Mouse (Mus musculus) forebrain, embryonic 12.5 days (tissue): ENCODE results near the gene Ldoc1. TPM values are rescaled to one million over a fixed set of nuclear protein-coding genes. Genes with fewer than 3 reads are reported as not detected.

Experiments
- ATAC-seq: fragments of 200-750 bp; cut with Nextera tagmentation; 2 replicates; pipeline ENCODE4 v1.8.0; 2017; ENCODE audit warnings: moderate TSS enrichment; ENCODE audit not compliant: low FRiP score
- H3K27ac ChIP-seq: fragments of 300-500 bp; sonication (generic); 2 replicates; pipeline ENCODE4 v1.5.1; 2016; ENCODE audit warnings: mild to moderate bottlenecking
- H3K27me3 ChIP-seq: fragments of 300-500 bp; sonication (generic); 2 replicates; pipeline ENCODE4 v1.6.1; 2016; ENCODE audit warnings: mild to moderate bottlenecking
- H3K36me3 ChIP-seq: fragments of 300-500 bp; sonication (generic); replicated peaks from 2 replicates; pipeline ENCODE4 v1.6.1; 2016; ENCODE audit warnings: mild to moderate bottlenecking
- H3K4me1 ChIP-seq: fragments of 300-500 bp; sonication (generic); 2 replicates; pipeline ENCODE4 v1.6.1; 2016
- H3K4me2 ChIP-seq: fragments of 300-500 bp; sonication (generic); 2 replicates; pipeline ENCODE4 v1.6.1; 2016; ENCODE audit warnings: mild to moderate bottlenecking, moderate library complexity
- H3K4me3 ChIP-seq: fragments of 300-500 bp; sonication (generic); replicated peaks from 2 replicates; pipeline ENCODE4 v1.5.1; 2016; ENCODE audit warnings: mild to moderate bottlenecking
- H3K9ac ChIP-seq: fragments of 300-500 bp; sonication (generic); 2 replicates; pipeline ENCODE4 v1.6.1; 2016; ENCODE audit warnings: mild to moderate bottlenecking
- H3K9me3 ChIP-seq: fragments of 300-500 bp; sonication (generic); 2 replicates; pipeline ENCODE4 v1.6.1; 2016
- WGBS: fragments of 180-500 bp; shearing (Covaris S2); methylation state at CpG from one replicate; pipeline ENCODE4 v1.1.7; 2016; 5-methylcytosine and 5-hydroxymethylcytosine counted together
- polyA plus RNA-seq: library from polyadenylated mRNA; unstranded; fragments of >200 nt; fragmentation: Nextera tagmentation; extraction: Ambion mirVana; gene quantifications from 2 replicates; pipeline ENCODE4 v1.2.1, GENCODE M21; 2016

Gene Ldoc1
- 0.55 and 0.94 TPM in 2 replicates for polyA plus RNA-seq

- H3K4me1 ChIP-seq = no peaks in the 10 kb centered on the region
- no peaks in the 10 kb centered on the region for H3K9me3 ChIP-seq
- peak within 1 kb of the TSS; percentile 32 for H3K4me3 ChIP-seq
- no peak within 1 kb of the TSS for H3K27ac ChIP-seq
- no peak within 1 kb of the TSS for H3K9ac ChIP-seq
- H3K36me3 ChIP-seq = no peaks in the 10 kb centered on the region
- no peaks in the 10 kb centered on the region for H3K27me3 ChIP-seq
- peak within 1 kb of the TSS; percentile 54 for H3K4me2 ChIP-seq
- ATAC-seq = peak; percentile 55
- 40% methylated on average over 32 of the region's 34 CpGs for WGBS
Observed at GRCm38 (mm10) chrX:61709302-61710033, at the start of gene Ldoc1. Gene Ldoc1 (plus strand): TSS chrX:61709497.

- no peak for ATAC-seq
- H3K27me3 ChIP-seq = no peaks in the 10 kb centered on the region
- 92% methylated on average over 7 of the region's 7 CpGs for WGBS
- no peak overlapping the region for H3K4me3 ChIP-seq
- H3K9ac ChIP-seq = no peak overlapping the region
- no peak overlapping the region for H3K27ac ChIP-seq
- no peaks in the 10 kb centered on the region for H3K4me1 ChIP-seq
- no peaks in the 10 kb centered on the region for H3K36me3 ChIP-seq
- no peaks in the 10 kb centered on the region for H3K9me3 ChIP-seq
- H3K4me2 ChIP-seq = no peak overlapping the region
Observed at GRCm38 (mm10) chrX:61710131-61710530, 834 bp downstream of the Ldoc1 start.

- H3K27me3 ChIP-seq = no peaks in the 10 kb centered on the region
- H3K9me3 ChIP-seq = no peaks in the 10 kb centered on the region
- WGBS = 40% methylated on average over 10 of the region's 12 CpGs
- no peaks in the 10 kb centered on the region for H3K36me3 ChIP-seq
- H3K9ac ChIP-seq = no peak overlapping the region
- peak overlapping the region; percentile 27 for H3K4me2 ChIP-seq
- no peak overlapping the region for H3K4me3 ChIP-seq
- H3K27ac ChIP-seq = 0 out of 2 replicates have a peak overlapping the region, but pooled peaks have one; percentile 59
- H3K4me1 ChIP-seq = peaks cover 4% of the 10 kb centered on the region; the same call in 1 of the 2 replicates
- ATAC-seq = peak; percentile 84; the same call in 1 of the 2 replicates
Observed at GRCm38 (mm10) chrX:61722281-61723028, 13.2 kb downstream of the Ldoc1 start.

GRCm38 (mm10) chrX:61723029-61723980 lies 14.0 kb downstream of the Ldoc1 start:
- peak overlapping the region; percentile 27; the same call in 1 of the 2 replicates for H3K4me2 ChIP-seq
- no peak overlapping the region for H3K27ac ChIP-seq
- H3K9me3 ChIP-seq = no peaks in the 10 kb centered on the region
- H3K4me1 ChIP-seq = peaks cover 4% of the 10 kb centered on the region; the same call in 1 of the 2 replicates
- no peak overlapping the region for H3K4me3 ChIP-seq
- ATAC-seq = no peak
- 61% methylated on average over 9 of the region's 9 CpGs for WGBS
- H3K36me3 ChIP-seq = no peaks in the 10 kb centered on the region
- no peaks in the 10 kb centered on the region for H3K27me3 ChIP-seq
- H3K9ac ChIP-seq = no peak overlapping the region

GRCm38 (mm10) chrX:61727516-61728310 lies 18.4 kb downstream of the Ldoc1 start:
- Histone ChIP-seq H3K4me3 (no peak overlapping the region), H3K4me2 (no peak overlapping the region), H3K27ac (no peak overlapping the region), H3K9ac (no peak overlapping the region), H3K36me3 (no peaks in the 10 kb centered on the region), H3K4me1 (no peaks in the 10 kb centered on the region), H3K27me3 (no peaks in the 10 kb centered on the region), H3K9me3 (no peaks in the 10 kb centered on the region)
- ATAC-seq = no peak
- whole genome bisulfite sequencing = 31% methylated on average over 2 of the region's 2 CpGs
